Mouse (Mus musculus): ENCODE measurements around the gene Acad12. TPM values are rescaled to one million over a fixed set of nuclear protein-coding genes. Genes with fewer than 3 reads are reported as not detected.

Acad12 gene
- total RNA-seq, 2 experiments from 2014 or later, result 1.5 to 4.5 TPM

- ATAC-seq (replicated peaks; ENCODE audit: poor library complexity), result no peak
Measured at GRCm38 (mm10) chr5:121585699-121586098, 33.0 kb downstream of the Acad12 start.

GRCm38 (mm10) chr5:121585005-121585404, 33.7 kb downstream of the Acad12 start:
- ATAC-seq (replicated peaks; ENCODE audit: poor library complexity), result no peak

- ATAC-seq (replicated peaks; ENCODE audit: poor library complexity), result peak; percentile 85
Measured at GRCm38 (mm10) chr5:121583765-121584501, 34.8 kb downstream of the Acad12 start.

GRCm38 (mm10) chr5:121581945-121582344, 36.8 kb downstream of the Acad12 start:
- no peak for ATAC-seq (replicated peaks; ENCODE audit: poor library complexity)

GRCm38 (mm10) chr5:121576927-121577488, 41.7 kb downstream of the Acad12 start:
- no peak for ATAC-seq (replicated peaks; ENCODE audit: poor library complexity)

- no peak for ATAC-seq (replicated peaks; ENCODE audit: poor library complexity)
Measured at GRCm38 (mm10) chr5:121575867-121576266, 42.9 kb downstream of the Acad12 start.

- ATAC-seq (replicated peaks; ENCODE audit: poor library complexity), result no peak
Measured at GRCm38 (mm10) chr5:121574145-121574544, 44.6 kb downstream of the Acad12 start.

GRCm38 (mm10) chr5:121570787-121571186, 48.0 kb downstream of the Acad12 start:
- ATAC-seq (replicated peaks; ENCODE audit: poor library complexity), result no peak

- ATAC-seq (replicated peaks; ENCODE audit: poor library complexity), result no peak
Measured at GRCm38 (mm10) chr5:121569881-121570420, 48.8 kb downstream of the Acad12 start.

GRCm38 (mm10) chr5:121566035-121566681, 52.6 kb downstream of the Acad12 start:
- no peak for ATAC-seq (replicated peaks; ENCODE audit: poor library complexity)

GRCm38 (mm10) chr5:121564468-121564895, 54.3 kb downstream of the Acad12 start:
- ATAC-seq (replicated peaks; ENCODE audit: poor library complexity), result peak; percentile 96

GRCm38 (mm10) chr5:121562436-121562835, 56.3 kb downstream of the Acad12 start:
- ATAC-seq (replicated peaks; ENCODE audit: poor library complexity), result no peak; the same call in 1 of the 2 replicates

GRCm38 (mm10) chr5:121549196-121549595, 69.5 kb downstream of the Acad12 start:
- no peak for ATAC-seq (replicated peaks; ENCODE audit: poor library complexity)

- no peak for ATAC-seq (replicated peaks; ENCODE audit: poor library complexity)
Measured at GRCm38 (mm10) chr5:121547084-121547483, 71.7 kb downstream of the Acad12 start.

Other genes with a start within 250 kb of the Acad12 start
- 29.1 and 36.4 TPM in 2 replicates for gene Trafd1, start 233.3 kb downstream of the Acad12 start, total RNA-seq (2015)
- gene Trafd1, start 233.3 kb downstream of the Acad12 start, total RNA-seq (2017), result 37.5 and 38.5 TPM in 2 replicates
- gene Naa25, start 221.0 kb downstream of the Acad12 start, total RNA-seq (2015), result 35.9 and 39.7 TPM in 2 replicates
- 66.4 and 80.6 TPM in 2 replicates for gene Naa25, start 221.0 kb downstream of the Acad12 start, total RNA-seq (2017)
- gene Tmem116, start 167.0 kb downstream of the Acad12 start, total RNA-seq (2015), result 0.34 TPM in 1 of 2 replicates, not detected in the other
- 0.34 and 0.42 TPM in 2 replicates for gene Tmem116, start 167.0 kb downstream of the Acad12 start, total RNA-seq (2017)
- gene Erp29, start 166.4 kb downstream of the Acad12 start, total RNA-seq (2015), result 225 and 238 TPM in 2 replicates
- 1,016 and 1,033 TPM in 2 replicates for gene Erp29, start 166.4 kb downstream of the Acad12 start, total RNA-seq (2017)
- gene Adam1b, start 115.5 kb downstream of the Acad12 start, total RNA-seq (2015), result 0.05 TPM in 1 of 2 replicates, not detected in the other
- gene Adam1b, start 115.5 kb downstream of the Acad12 start, total RNA-seq (2017), result 0.25 TPM in 1 of 2 replicates, not detected in the other
- 1.5 and 2.0 TPM in 2 replicates for gene Adam1a, start 73.5 kb downstream of the Acad12 start, total RNA-seq (2015)
- 1.2 and 2.3 TPM in 2 replicates for gene Adam1a, start 73.5 kb downstream of the Acad12 start, total RNA-seq (2017)
- gene Gm42878, start 73.5 kb downstream of the Acad12 start, total RNA-seq (2015), result not detected in 2 replicates
- gene Gm42878, start 73.5 kb downstream of the Acad12 start, total RNA-seq (2017), result 0.08 TPM in 1 of 2 replicates, not detected in the other
- gene Mapkapk5, start 73.0 kb downstream of the Acad12 start, total RNA-seq (2015), result 102 TPM in 2 replicates
- gene Mapkapk5, start 73.0 kb downstream of the Acad12 start, total RNA-seq (2017), result 115 and 127 TPM in 2 replicates
- 96.3 and 108 TPM in 2 replicates for gene Aldh2, start 25.1 kb downstream of the Acad12 start, total RNA-seq (2015)
- 388 and 445 TPM in 2 replicates for gene Aldh2, start 25.1 kb downstream of the Acad12 start, total RNA-seq (2017)
- gene Acad10, start 41.6 kb upstream of the Acad12 start, total RNA-seq (2015), result 2.2 and 3.0 TPM in 2 replicates
- gene Acad10, start 41.6 kb upstream of the Acad12 start, total RNA-seq (2017), result 2.1 and 2.4 TPM in 2 replicates
- 18.2 and 26.3 TPM in 2 replicates for gene Brap, start 41.6 kb upstream of the Acad12 start, total RNA-seq (2015)
- gene Brap, start 41.6 kb upstream of the Acad12 start, total RNA-seq (2017), result 42.6 and 51.3 TPM in 2 replicates
- gene Atxn2, start 92.4 kb upstream of the Acad12 start, total RNA-seq (2015), result 67.4 and 85.0 TPM in 2 replicates
- 30.1 and 49.8 TPM in 2 replicates for gene Atxn2, start 92.4 kb upstream of the Acad12 start, total RNA-seq (2017)
- gene Sh2b3, start 218.7 kb upstream of the Acad12 start, total RNA-seq (2015), result 28.2 and 31.7 TPM in 2 replicates
- 13.5 and 13.6 TPM in 2 replicates for gene Sh2b3, start 218.7 kb upstream of the Acad12 start, total RNA-seq (2017)
- 0.35 and 1.7 TPM in 2 replicates for gene Pheta1, start 230.0 kb upstream of the Acad12 start, total RNA-seq (2015)
- 1.6 and 2.4 TPM in 2 replicates for gene Pheta1, start 230.0 kb upstream of the Acad12 start, total RNA-seq (2017)

All from megakaryocyte progenitor cell, adult 5-6 weeks (primary cell).